Mouse (Mus musculus) G1E (cell line): Measurements from ENCODE around the gene Tab1. TPM values are rescaled to one million over a fixed set of nuclear protein-coding genes. Genes with fewer than 3 reads are reported as not detected.

Source experiments
- ATAC-seq: 2 replicates; pipeline ENCODE4 v1.8.0; 2016; ENCODE audit warnings: mild to moderate bottlenecking; ENCODE audit not compliant: insufficient number of reproducible peaks, poor library complexity, low FRiP score, severe bottlenecking; ENCODE audit errors: extremely low read depth
- DNase-seq: peaks from one replicate; pipeline ENCODE4 v3.0.0; 2012; ENCODE audit warnings: low spot score
- H3K27me3 ChIP-seq: 2 replicates; pipeline ENCODE4 v1.6.1; 2012; ENCODE audit warnings: mild to moderate bottlenecking, low read length, inconsistent platforms; ENCODE audit not compliant: insufficient read depth
- H3K36me3 ChIP-seq: replicated peaks from 2 replicates; pipeline ENCODE3; 2012; ENCODE audit warnings: mild to moderate bottlenecking, inconsistent platforms
- H3K4me1 ChIP-seq: 2 replicates; pipeline ENCODE4 v1.6.1; 2012; ENCODE audit warnings: low read depth, low read length, inconsistent platforms, mixed read lengths; ENCODE audit not compliant: insufficient read depth
- H3K4me3 ChIP-seq: 2 replicates; pipeline ENCODE4 v1.5.1; 2012; ENCODE audit warnings: low read depth, mild to moderate bottlenecking, inconsistent platforms, low read length, moderate library complexity, mixed read lengths
- H3K9me3 ChIP-seq: replicated peaks from 2 replicates; pipeline ENCODE4 v1.6.1; 2012; ENCODE audit warnings: inconsistent platforms
- CTCF ChIP-seq: IDR thresholded peaks from 2 replicates; pipeline ENCODE4 v1.5.1; 2012; ENCODE audit warnings: low read depth, low read length, inconsistent platforms, mixed read lengths
- GATA1 ChIP-seq: IDR thresholded peaks from 2 replicates; pipeline ENCODE4 v1.6.1; 2012; ENCODE audit warnings: borderline replicate concordance, low read length, inconsistent platforms, mixed read lengths
- GATA2 ChIP-seq: IDR thresholded peaks from 2 replicates; pipeline ENCODE4 v1.6.1; 2012; ENCODE audit warnings: low read depth, low read length, inconsistent platforms, borderline replicate concordance
- POLR2AphosphoS5 ChIP-seq: IDR thresholded peaks from 2 replicates; pipeline ENCODE4 v1.6.1; 2012; ENCODE audit warnings: low read depth, low read length, inconsistent platforms; ENCODE audit not compliant: insufficient replicate concordance
- TAL1 ChIP-seq: conservative IDR thresholded peaks from 2 replicates; pipeline ENCODE4 v1.6.1; 2012; ENCODE audit warnings: low read depth, low read length, inconsistent platforms, mixed read lengths
- polyA plus RNA-seq: library from polyadenylated mRNA; stranded (reverse); fragments of >175 nt; gene quantifications from 2 replicates; pipeline ENCODE4 v1.2.3, GENCODE M21; 2012
- total RNA-seq, 2 experiments: library from RNA; stranded (forward) in 1 of 2; stranded (reverse) in 1 of 2; fragments of 200-1000 nt in 1 of 2; fragments of >200 nt in 1 of 2; fragmentation: Nextera tagmentation in 1 of 2; gene quantifications; 2 replicates each; pipeline ENCODE4 v1.2.3; 2014 to 2017

Tab1 gene
- total and polyA plus RNA-seq, 3 experiments: 22.3 to 29.1 (median 27.2) TPM

DNA sequence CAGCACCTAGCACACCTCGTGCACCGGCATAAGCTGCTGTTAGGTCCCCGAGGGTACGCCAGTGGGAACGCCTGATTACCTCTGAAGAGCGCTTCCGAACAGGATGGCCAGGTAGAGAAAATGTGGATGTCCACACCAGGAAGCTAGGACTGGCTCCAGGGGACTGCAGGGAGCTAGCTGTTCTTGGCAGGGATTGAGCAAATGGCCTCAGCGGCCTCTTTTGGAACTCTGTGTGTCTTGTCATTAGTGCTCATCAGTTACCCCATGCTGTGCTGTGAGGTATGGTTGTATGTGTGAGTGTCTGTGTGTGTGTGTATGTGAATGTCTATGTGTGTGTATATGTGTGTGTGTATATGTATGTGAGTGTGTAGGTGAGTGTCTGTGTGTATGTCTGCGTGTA, 42.4 kb downstream of the Tab1 start:
- TF ChIP-seq GATA1 (no peak), GATA2 (no peak), POLR2AphosphoS5 (no peak), TAL1 (no peak), CTCF (no peak)
- DNase-seq (no peak), ATAC-seq (no peak)
- H3K4me3 ChIP-seq: no peak overlapping the region
- H3K27me3 ChIP-seq: peaks cover 71% of the 10 kb centered on the region
- no peaks in the 10 kb centered on the region for H3K4me1 ChIP-seq
- no peaks in the 10 kb centered on the region for H3K36me3 ChIP-seq
- peaks cover 5% of the 10 kb centered on the region for H3K9me3 ChIP-seq

DNA sequence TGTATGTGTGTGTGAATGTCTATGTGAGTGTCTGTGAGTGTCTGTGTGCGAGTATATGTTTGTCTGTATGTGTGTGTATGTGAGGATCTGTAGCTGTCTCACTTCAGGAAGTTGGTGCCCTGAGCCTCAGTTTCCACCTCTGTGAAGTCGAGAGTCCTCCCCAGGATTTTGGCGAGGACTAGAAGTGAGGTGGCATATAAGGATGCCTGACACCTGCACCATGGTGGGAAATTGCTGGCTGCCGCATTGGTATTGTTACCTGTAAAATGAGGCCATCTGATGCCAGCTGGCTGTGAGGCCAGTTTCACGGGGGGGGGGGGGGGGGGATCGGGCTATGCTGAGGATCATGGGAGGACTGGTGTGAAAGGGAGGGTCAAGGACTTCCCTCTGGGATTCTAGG, 42.8 kb downstream of the Tab1 start:
- Histone ChIP-seq H3K9me3 (peaks cover 5% of the 10 kb centered on the region), H3K27me3 (peaks cover 67% of the 10 kb centered on the region), H3K36me3 (no peaks in the 10 kb centered on the region), H3K4me3 (no peak overlapping the region), H3K4me1 (no peaks in the 10 kb centered on the region)
- ATAC-seq (no peak), DNase-seq (no peak)
- no peak for TF ChIP-seq GATA1
- no peak for TF ChIP-seq POLR2AphosphoS5
- TF ChIP-seq TAL1: no peak
- no peak for TF ChIP-seq CTCF
- TF ChIP-seq GATA2: no peak

DNA sequence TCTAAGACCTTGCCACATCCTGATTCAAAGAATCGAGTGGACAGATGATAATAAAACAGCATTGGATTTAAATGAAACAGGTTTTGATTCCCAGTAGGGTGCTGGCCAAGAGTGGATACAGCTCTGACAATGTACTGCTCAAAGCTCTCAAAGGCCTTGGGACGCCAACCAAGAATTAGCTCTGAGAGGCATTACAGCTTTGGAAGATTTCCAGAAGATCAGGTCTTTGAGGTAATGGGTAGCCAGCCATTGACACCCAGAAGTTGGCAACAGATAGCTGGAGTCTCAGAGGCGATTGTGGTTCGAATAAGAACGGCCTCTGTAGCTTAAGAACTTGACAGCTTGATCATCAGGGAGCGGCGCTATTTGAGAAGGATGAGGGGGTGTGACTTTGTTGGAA, 48.6 kb downstream of the Tab1 start:
- TF ChIP-seq POLR2AphosphoS5 (no peak), GATA2 (no peak), GATA1 (no peak), TAL1 (no peak), CTCF (no peak)
- Histone ChIP-seq H3K4me3 (no peak overlapping the region), H3K9me3 (no peaks in the 10 kb centered on the region), H3K27me3 (peaks cover 26% of the 10 kb centered on the region), H3K36me3 (no peaks in the 10 kb centered on the region), H3K4me1 (peaks cover 4% of the 10 kb centered on the region; the same call in 1 of the 2 replicates)
- DNase-seq (no peak), ATAC-seq (no peak)

DNA sequence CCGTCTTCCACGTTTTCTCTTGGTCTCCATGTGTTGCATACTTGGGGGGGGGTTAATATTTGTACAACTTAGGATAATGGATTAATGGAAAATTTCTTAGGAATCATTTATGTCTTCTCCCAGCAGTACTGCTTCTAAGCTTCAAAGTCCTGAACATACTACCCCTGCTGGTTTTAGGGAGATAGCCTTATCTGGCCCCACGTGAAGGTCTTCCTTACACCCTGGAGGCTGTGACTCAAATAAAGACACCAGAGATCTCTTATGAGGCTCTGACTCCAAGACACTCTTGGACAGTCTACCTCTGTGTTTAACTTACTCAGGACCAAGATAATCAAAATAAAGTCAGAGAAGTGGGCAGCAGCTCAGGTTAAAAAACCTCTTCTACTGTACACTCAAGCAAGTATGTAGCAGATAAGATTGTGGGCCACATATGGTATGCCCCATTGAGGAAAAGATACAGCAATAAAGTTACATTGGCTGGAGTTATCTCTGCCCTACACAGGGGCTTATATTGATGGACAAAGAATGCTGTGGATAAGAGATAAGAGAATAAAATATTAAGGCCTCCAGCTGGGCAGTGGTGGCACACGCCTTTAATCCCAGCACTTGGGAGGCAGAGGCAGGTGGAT, 49.3 kb downstream of the Tab1 start:
- no peak for DNase-seq
- ATAC-seq: 0 out of 2 replicates have a peak, but pooled peaks have one; percentile 28
- TF ChIP-seq TAL1 (0 out of 2 replicates have a peak, but pooled peaks have one; percentile 24), CTCF (no peak)
- H3K4me1 ChIP-seq: peaks cover 4% of the 10 kb centered on the region; the same call in 1 of the 2 replicates
- H3K9me3 ChIP-seq: no peaks in the 10 kb centered on the region
- H3K27me3 ChIP-seq: peaks cover 24% of the 10 kb centered on the region
- no peaks in the 10 kb centered on the region for H3K36me3 ChIP-seq
- H3K4me3 ChIP-seq: no peak overlapping the region

DNA sequence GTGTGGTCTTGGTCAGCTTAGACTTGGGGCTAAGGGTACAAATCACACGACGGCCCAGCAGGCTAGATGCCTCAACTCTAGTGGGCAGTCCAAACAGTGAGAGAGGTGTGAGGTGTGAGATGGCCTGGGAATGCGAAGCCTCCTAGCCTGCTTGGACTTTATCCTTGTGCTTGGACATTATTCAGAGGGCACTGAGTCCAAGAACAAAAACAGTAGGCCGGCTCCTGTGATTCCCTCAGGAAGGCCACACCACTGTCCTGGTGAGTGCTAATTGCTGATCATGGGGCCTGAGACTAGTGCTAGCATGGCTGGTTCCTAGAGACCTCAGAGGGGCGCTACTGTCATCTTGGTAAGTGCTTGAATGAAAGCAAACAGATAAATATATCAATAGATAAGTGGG, 56.0 kb downstream of the Tab1 start:
- ATAC-seq (no peak), DNase-seq (no peak)
- TF ChIP-seq GATA2 (no peak), POLR2AphosphoS5 (no peak), CTCF (no peak)
- H3K36me3 ChIP-seq: no peaks in the 10 kb centered on the region
- no peaks in the 10 kb centered on the region for H3K9me3 ChIP-seq
- H3K27me3 ChIP-seq: peaks cover 41% of the 10 kb centered on the region
- H3K4me1 ChIP-seq: no peaks in the 10 kb centered on the region
- H3K4me3 ChIP-seq: no peak overlapping the region

DNA sequence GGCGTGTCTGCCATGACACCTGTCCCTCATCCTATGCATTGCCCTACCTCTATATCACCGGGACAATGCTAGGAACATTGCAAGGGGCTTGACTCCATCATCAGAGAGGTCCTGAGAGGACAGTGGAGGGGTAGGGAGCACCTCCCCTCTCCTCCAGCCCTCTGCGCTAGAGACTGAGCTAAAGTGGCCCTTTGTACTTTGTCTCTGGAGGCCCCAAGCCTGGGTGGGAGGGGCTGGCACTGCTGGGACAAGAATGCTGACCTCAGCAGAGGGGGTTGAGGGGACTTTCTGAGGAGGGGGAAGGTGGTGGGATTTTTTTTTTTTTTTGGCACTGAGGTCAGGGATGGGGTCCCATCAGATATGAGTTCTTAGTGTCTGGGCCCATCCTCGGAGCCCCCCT, 57.1 kb downstream of the Tab1 start:
- no peaks in the 10 kb centered on the region for H3K36me3 ChIP-seq
- no peaks in the 10 kb centered on the region for H3K4me1 ChIP-seq
- no peak for ATAC-seq
- TF ChIP-seq CTCF (no peak), TAL1 (no peak), POLR2AphosphoS5 (no peak), GATA2 (no peak), GATA1 (no peak)
- H3K9me3 ChIP-seq: no peaks in the 10 kb centered on the region
- DNase-seq: no peak
- no peak overlapping the region for H3K4me3 ChIP-seq
- peaks cover 45% of the 10 kb centered on the region for H3K27me3 ChIP-seq
